Mouse (Mus musculus): ENCODE results near the gene Rbl2. TPM values are rescaled to one million over a fixed set of nuclear protein-coding genes. Genes with fewer than 3 reads are reported as not detected.
A peak's percentile ranks its signal among the peaks of the same experiment; 100 is the strongest.

The Rbl2 gene
- polyA plus RNA-seq, 1 experiment from 2014 or later, result 6.2 TPM

GRCm38 (mm10) chr8:91070275-91070859 lies 510 bp downstream of the Rbl2 start:
- Histone ChIP-seq H3K27ac (peak overlapping the region; percentile 84), H3K4me1 (peaks cover 19% of the 10 kb centered on the region), H3K9me3 (replicated peaks) (no peaks in the 10 kb centered on the region), H3K27me3 (ENCODE audit: low read depth, poor library complexity, severe bottlenecking) (no peaks in the 10 kb centered on the region), H3K36me3 (no peaks in the 10 kb centered on the region), H3K4me3 (peak overlapping the region; percentile 93)
- under 1% methylated on average over 34 of the region's 34 CpGs for WGBS
- DNase-seq (ENCODE audit: low spot score), result peak; percentile 66

GRCm38 (mm10) chr8:91077077-91077867 lies 7.4 kb downstream of the Rbl2 start:
- DNase-seq (ENCODE audit: low spot score), result no peak
- WGBS, result 93% methylated on average over 12 of the region's 12 CpGs
- Histone ChIP-seq H3K9me3 (replicated peaks) (no peaks in the 10 kb centered on the region), H3K36me3 (peaks cover 14% of the 10 kb centered on the region), H3K27me3 (ENCODE audit: low read depth, poor library complexity, severe bottlenecking) (no peaks in the 10 kb centered on the region), H3K4me3 (no peak overlapping the region), H3K4me1 (no peaks in the 10 kb centered on the region), H3K27ac (no peak overlapping the region)

GRCm38 (mm10) chr8:91079678-91080077 lies 9.8 kb downstream of the Rbl2 start:
- no peak overlapping the region for H3K4me3 ChIP-seq
- no peak for DNase-seq (ENCODE audit: low spot score)
- H3K36me3 ChIP-seq, result peaks cover 14% of the 10 kb centered on the region
- WGBS, result 95% methylated on average over 2 of the region's 2 CpGs
- H3K9me3 ChIP-seq (replicated peaks), result no peaks in the 10 kb centered on the region
- H3K27ac ChIP-seq, result no peak overlapping the region
- H3K4me1 ChIP-seq, result no peaks in the 10 kb centered on the region
- H3K27me3 ChIP-seq (ENCODE audit: low read depth, poor library complexity, severe bottlenecking), result no peaks in the 10 kb centered on the region

GRCm38 (mm10) chr8:91081911-91082310 lies 12.1 kb downstream of the Rbl2 start:
- DNase-seq (ENCODE audit: low spot score), result no peak
- no peaks in the 10 kb centered on the region for H3K27me3 ChIP-seq (ENCODE audit: low read depth, poor library complexity, severe bottlenecking)
- H3K27ac ChIP-seq, result no peak overlapping the region
- no peak overlapping the region for H3K4me3 ChIP-seq
- H3K36me3 ChIP-seq, result peaks cover 24% of the 10 kb centered on the region
- H3K4me1 ChIP-seq, result no peaks in the 10 kb centered on the region
- no peaks in the 10 kb centered on the region for H3K9me3 ChIP-seq (replicated peaks)
- WGBS, result 79% methylated on average over 7 of the region's 7 CpGs

- H3K4me1 ChIP-seq, result no peaks in the 10 kb centered on the region
- DNase-seq (ENCODE audit: low spot score), result no peak
- H3K27ac ChIP-seq, result no peak overlapping the region
- WGBS, result 92% methylated on average over 12 of the region's 12 CpGs
- H3K4me3 ChIP-seq, result no peak overlapping the region
- no peaks in the 10 kb centered on the region for H3K9me3 ChIP-seq (replicated peaks)
- no peaks in the 10 kb centered on the region for H3K27me3 ChIP-seq (ENCODE audit: low read depth, poor library complexity, severe bottlenecking)
- H3K36me3 ChIP-seq, result peaks cover 27% of the 10 kb centered on the region
These were observed 12.6 kb downstream of the Rbl2 start for GRCm38 (mm10) chr8:91082428-91082827.

GRCm38 (mm10) chr8:91088452-91088851 lies 18.6 kb downstream of the Rbl2 start:
- H3K36me3 ChIP-seq, result peaks cover 32% of the 10 kb centered on the region; the same call in 1 of the 2 replicates

GRCm38 (mm10) chr8:91089601-91090000 lies 19.7 kb downstream of the Rbl2 start:
- DNase-seq (ENCODE audit: low spot score), result no peak
- 89% methylated on average over 2 of the region's 2 CpGs for WGBS
- Histone ChIP-seq H3K4me3 (no peak overlapping the region), H3K36me3 (peaks cover 36% of the 10 kb centered on the region; the same call in 1 of the 2 replicates), H3K27me3 (ENCODE audit: low read depth, poor library complexity, severe bottlenecking) (no peaks in the 10 kb centered on the region), H3K27ac (no peak overlapping the region), H3K4me1 (no peaks in the 10 kb centered on the region), H3K9me3 (replicated peaks) (no peaks in the 10 kb centered on the region)

More at GRCm38 (mm10) chr8:91088452-91088851, 18.6 kb downstream of the Rbl2 start:
- H3K9me3 ChIP-seq (replicated peaks), result no peaks in the 10 kb centered on the region
- H3K4me3 ChIP-seq, result no peak overlapping the region
- 93% methylated on average over 7 of the region's 7 CpGs for WGBS
- H3K27me3 ChIP-seq (ENCODE audit: low read depth, poor library complexity, severe bottlenecking), result no peaks in the 10 kb centered on the region
- no peak for DNase-seq (ENCODE audit: low spot score)
- H3K27ac ChIP-seq, result no peak overlapping the region
- H3K4me1 ChIP-seq, result no peaks in the 10 kb centered on the region

GRCm38 (mm10) chr8:91094135-91094534 lies 24.3 kb downstream of the Rbl2 start:
- no peak overlapping the region for H3K27ac ChIP-seq
- H3K27me3 ChIP-seq (ENCODE audit: low read depth, poor library complexity, severe bottlenecking), result no peaks in the 10 kb centered on the region
- H3K4me1 ChIP-seq, result no peaks in the 10 kb centered on the region
- no peak for DNase-seq (ENCODE audit: low spot score)
- H3K4me3 ChIP-seq, result no peak overlapping the region
- no peaks in the 10 kb centered on the region for H3K9me3 ChIP-seq (replicated peaks)
- WGBS, result 93% methylated on average over 5 of the region's 5 CpGs
- peaks cover 34% of the 10 kb centered on the region for H3K36me3 ChIP-seq

GRCm38 (mm10) chr8:91098106-91098505 lies 28.2 kb downstream of the Rbl2 start:
- no peak for DNase-seq (ENCODE audit: low spot score)
- Histone ChIP-seq H3K27me3 (ENCODE audit: low read depth, poor library complexity, severe bottlenecking) (no peaks in the 10 kb centered on the region), H3K27ac (no peak overlapping the region), H3K4me3 (no peak overlapping the region), H3K9me3 (replicated peaks) (no peaks in the 10 kb centered on the region), H3K4me1 (no peaks in the 10 kb centered on the region), H3K36me3 (peaks cover 22% of the 10 kb centered on the region)
- WGBS, result 91% methylated on average over 6 of the region's 6 CpGs

- Histone ChIP-seq H3K27ac (no peak overlapping the region), H3K4me1 (no peaks in the 10 kb centered on the region), H3K36me3 (peaks cover 19% of the 10 kb centered on the region), H3K9me3 (replicated peaks) (no peaks in the 10 kb centered on the region), H3K27me3 (ENCODE audit: low read depth, poor library complexity, severe bottlenecking) (no peaks in the 10 kb centered on the region), H3K4me3 (no peak overlapping the region)
- no peak for DNase-seq (ENCODE audit: low spot score)
- WGBS, result 92% methylated on average over 12 of the region's 12 CpGs
These were observed 36.4 kb downstream of the Rbl2 start for GRCm38 (mm10) chr8:91106271-91106670.

GRCm38 (mm10) chr8:91111868-91112477 lies 42.1 kb downstream of the Rbl2 start:
- H3K27ac ChIP-seq, result no peak overlapping the region
- DNase-seq (ENCODE audit: low spot score), result no peak
- 86% methylated on average over 5 of the region's 5 CpGs for WGBS
- H3K9me3 ChIP-seq (replicated peaks), result no peaks in the 10 kb centered on the region
- no peaks in the 10 kb centered on the region for H3K4me1 ChIP-seq
- no peak overlapping the region for H3K4me3 ChIP-seq
- peaks cover 39% of the 10 kb centered on the region for H3K36me3 ChIP-seq
- H3K27me3 ChIP-seq (ENCODE audit: low read depth, poor library complexity, severe bottlenecking), result no peaks in the 10 kb centered on the region

- no peaks in the 10 kb centered on the region for H3K4me1 ChIP-seq
- DNase-seq (ENCODE audit: low spot score), result no peak
- H3K4me3 ChIP-seq, result no peak overlapping the region
- no peak overlapping the region for H3K27ac ChIP-seq
- WGBS, result 92% methylated on average over 5 of the region's 5 CpGs
- no peaks in the 10 kb centered on the region for H3K27me3 ChIP-seq (ENCODE audit: low read depth, poor library complexity, severe bottlenecking)
- no peaks in the 10 kb centered on the region for H3K9me3 ChIP-seq (replicated peaks)
- H3K36me3 ChIP-seq, result peaks cover 38% of the 10 kb centered on the region
These were observed 44.6 kb downstream of the Rbl2 start for GRCm38 (mm10) chr8:91114428-91114827.

- H3K4me3 ChIP-seq, result no peak overlapping the region
- peaks cover 41% of the 10 kb centered on the region for H3K36me3 ChIP-seq
- H3K27ac ChIP-seq, result no peak overlapping the region
- no peaks in the 10 kb centered on the region for H3K9me3 ChIP-seq (replicated peaks)
- H3K27me3 ChIP-seq (ENCODE audit: low read depth, poor library complexity, severe bottlenecking), result no peaks in the 10 kb centered on the region
- H3K4me1 ChIP-seq, result no peaks in the 10 kb centered on the region
- 81% methylated on average over 11 of the region's 11 CpGs for WGBS
- DNase-seq (ENCODE audit: low spot score), result no peak
These were observed 45.1 kb downstream of the Rbl2 start for GRCm38 (mm10) chr8:91114910-91115309.

Data from limb, embryonic 10.5 days (tissue).